Mouse (Mus musculus): ENCODE measurements around the gene Ttc23.
A peak's percentile ranks its signal among the peaks of the same experiment; 100 is the strongest.

Ttc23 gene

GRCm38 (mm10) chr7:67647277-67647676 is at the start of gene Ttc23:
TSS of gene Ttc23 (plus strand) at chr7:67647410.
- no peak for DNase-seq (ENCODE audit: low spot score in 2 of 2)

GRCm38 (mm10) chr7:67598050-67598449 is 49.2 kb upstream of the Ttc23 start:
- no peak for DNase-seq (ENCODE audit: low spot score in 2 of 2)

- no peak for DNase-seq (ENCODE audit: low spot score in 2 of 2)
Observed at GRCm38 (mm10) chr7:67605114-67605513, 42.1 kb upstream of the Ttc23 start.

DNA sequence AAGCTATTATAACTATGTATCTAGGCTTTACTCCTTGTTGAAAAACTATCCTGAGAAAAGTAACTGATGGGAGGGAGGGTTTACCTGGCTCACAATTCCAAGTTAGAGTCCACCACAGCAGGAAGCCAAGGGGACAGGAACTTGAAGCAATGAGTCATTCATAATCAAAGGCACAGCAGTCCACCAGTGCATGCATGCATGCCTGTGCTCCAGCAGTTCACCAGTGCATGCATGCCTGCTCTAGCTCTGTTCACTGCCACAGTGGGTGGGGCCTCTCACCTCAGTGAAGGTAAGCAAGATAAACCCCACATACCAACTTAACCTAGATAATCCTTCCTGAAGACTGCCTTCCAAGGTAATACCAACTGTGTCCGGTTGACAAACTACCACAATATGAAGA is 41.0 kb upstream of the Ttc23 start:
- DNase-seq (ENCODE audit: low spot score in 2 of 2) = no peak

GRCm38 (mm10) chr7:67607669-67608347 is 39.4 kb upstream of the Ttc23 start:
- DNase-seq (ENCODE audit: low spot score in 2 of 2) = no peak

- no peak for DNase-seq (ENCODE audit: low spot score in 2 of 2)
Observed at GRCm38 (mm10) chr7:67608348-67609024, 38.7 kb upstream of the Ttc23 start.

DNA sequence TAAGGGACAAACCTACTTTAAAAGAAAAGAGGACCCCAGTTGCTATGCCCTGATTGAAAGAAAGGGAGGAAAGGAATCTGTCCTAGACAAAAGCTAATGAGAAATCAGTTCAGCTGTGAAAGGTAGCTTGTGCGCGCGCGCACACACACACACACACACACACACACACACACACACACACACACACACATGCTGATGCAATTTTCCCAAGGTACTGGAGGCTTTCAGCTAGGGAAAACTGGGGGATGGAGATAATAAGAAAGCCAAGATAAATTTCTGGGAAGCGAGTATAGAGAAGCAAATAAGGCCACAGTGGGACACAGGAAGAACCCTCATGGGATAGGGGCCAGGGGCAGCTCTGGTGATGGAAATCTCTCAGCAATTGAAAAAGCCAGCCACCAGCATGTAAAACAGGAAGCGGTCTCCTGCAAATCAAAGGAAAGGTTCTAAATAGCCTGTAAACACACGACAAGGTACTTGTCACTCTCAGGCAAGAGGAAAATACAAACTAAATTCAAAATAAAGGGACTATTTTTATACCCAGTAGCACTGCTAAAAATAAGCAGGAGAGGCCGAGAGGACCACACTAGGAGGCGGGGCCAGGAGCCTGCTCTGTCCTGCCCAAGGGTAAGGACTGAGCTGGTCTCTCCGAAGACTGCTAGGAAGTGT is 33.3 kb upstream of the Ttc23 start:
- no peak for DNase-seq (ENCODE audit: low spot score in 2 of 2)

- no peak for DNase-seq (ENCODE audit: low spot score in 2 of 2)
Observed at GRCm38 (mm10) chr7:67614464-67614861, 32.7 kb upstream of the Ttc23 start.

- no peak for DNase-seq (ENCODE audit: low spot score in 2 of 2)
Observed at GRCm38 (mm10) chr7:67616890-67617289, 30.3 kb upstream of the Ttc23 start.

DNA sequence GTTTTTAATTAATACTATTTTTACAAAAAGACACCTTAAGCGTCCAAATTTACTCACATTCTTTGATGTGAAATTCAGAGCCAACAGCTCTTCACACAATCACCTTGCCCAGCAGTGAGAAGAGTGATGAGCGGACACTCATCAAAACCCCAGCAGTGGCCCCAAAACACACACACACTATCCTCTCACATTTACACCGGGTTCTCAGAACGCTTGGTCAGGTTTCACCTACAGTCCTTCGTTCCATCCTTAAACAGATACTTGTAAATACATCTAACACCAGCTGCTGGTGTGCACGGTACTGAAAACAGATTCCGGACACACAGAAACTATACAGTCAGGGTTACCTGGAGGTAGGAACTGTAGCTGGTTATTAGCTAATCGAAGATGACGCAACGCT is 29.6 kb upstream of the Ttc23 start:
- DNase-seq (ENCODE audit: low spot score in 2 of 2) = no peak

GRCm38 (mm10) chr7:67618316-67618715 is 28.9 kb upstream of the Ttc23 start:
- DNase-seq (ENCODE audit: low spot score in 2 of 2) = no peak

- no peak for DNase-seq (ENCODE audit: low spot score in 2 of 2)
Observed at GRCm38 (mm10) chr7:67619836-67620235, 27.4 kb upstream of the Ttc23 start.

GRCm38 (mm10) chr7:67622151-67622550 is 25.1 kb upstream of the Ttc23 start:
- DNase-seq (ENCODE audit: low spot score in 2 of 2) = no peak

DNA sequence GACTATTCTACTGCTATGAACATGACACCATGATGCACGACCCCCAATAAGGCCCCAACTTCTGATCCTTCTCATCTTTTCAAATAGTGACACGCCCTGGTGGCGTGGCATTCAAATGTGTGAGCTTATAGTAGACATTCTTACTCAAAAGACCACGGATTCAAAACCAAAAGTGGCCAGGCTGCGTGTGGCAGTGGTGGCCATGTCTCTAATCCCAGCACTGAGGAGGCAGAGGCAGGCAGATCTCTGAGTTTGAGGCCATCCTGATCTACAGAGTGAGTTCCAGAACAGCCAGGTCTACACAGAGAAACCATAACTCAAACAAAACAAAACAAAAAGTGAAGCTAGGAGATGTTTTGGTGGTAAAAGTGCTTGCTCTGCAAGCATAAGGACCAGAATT is 20.5 kb upstream of the Ttc23 start:
- DNase-seq (ENCODE audit: low spot score in 2 of 2) = no peak

DNA sequence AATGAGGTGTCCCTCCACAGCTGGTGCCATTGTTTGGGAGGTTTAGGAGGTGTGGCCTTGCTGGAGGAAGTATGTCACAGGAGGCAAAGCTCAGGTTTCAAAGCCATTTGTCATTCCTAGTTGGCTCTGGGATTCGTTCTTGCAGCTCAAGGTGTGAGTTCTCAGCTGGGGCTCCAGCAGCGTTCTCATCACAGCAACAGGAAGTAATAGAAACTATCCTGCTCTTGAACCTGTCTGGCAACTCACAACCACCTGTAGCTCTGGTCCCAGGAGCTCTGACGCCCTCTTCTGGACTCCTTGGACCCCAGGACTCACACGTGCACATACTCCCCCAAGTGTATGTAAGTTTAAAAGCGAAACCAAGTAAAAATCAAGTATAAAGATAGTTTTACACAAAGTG is 17.5 kb upstream of the Ttc23 start:
- DNase-seq (ENCODE audit: low spot score in 2 of 2) = no peak

DNA sequence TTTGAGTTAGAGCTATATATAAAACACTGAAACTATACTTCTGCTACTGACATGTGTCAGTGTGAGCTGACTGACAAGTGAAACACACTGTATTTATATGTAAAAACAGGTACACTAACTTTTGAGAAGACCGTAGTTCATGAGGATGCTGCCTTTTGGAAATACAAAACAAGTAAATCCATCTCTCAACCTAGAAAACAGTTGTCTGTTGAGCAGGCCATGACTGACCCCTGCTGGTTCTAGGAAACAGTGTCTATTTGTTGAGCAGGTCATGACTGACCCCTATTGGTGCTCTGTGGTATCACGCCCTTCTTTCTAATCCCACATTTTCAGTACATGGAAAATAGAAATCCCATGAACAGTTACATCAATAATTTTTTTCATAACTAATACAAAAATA is 16.4 kb upstream of the Ttc23 start:
- peak; percentile 31 to 72 for DNase-seq (ENCODE audit: low spot score in 2 of 2)

GRCm38 (mm10) chr7:67632380-67632779 is 14.8 kb upstream of the Ttc23 start:
- DNase-seq (ENCODE audit: low spot score in 2 of 2) = peak; percentile 13 to 54

- DNase-seq (ENCODE audit: low spot score in 2 of 2) = no peak
Observed at GRCm38 (mm10) chr7:67634210-67634609, 13.0 kb upstream of the Ttc23 start.

DNA sequence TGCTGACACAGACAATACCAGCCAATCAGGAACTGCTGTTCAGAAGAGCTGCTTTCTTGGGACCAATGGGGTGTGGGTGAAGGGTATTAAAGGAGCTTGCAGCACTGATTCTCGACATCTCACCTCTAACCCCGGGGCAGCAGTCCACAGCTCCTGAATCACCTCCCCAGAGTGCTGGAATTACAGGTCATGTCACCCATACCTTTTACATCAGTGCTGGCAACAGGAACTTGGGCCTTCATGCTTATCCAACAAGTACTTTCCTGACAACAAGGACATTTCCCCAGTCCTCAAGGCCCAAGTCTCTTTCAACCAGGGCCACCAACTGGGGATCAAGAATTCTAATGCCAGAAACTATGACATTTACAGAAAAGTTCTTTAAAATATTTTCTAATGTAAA is 11.0 kb upstream of the Ttc23 start:
- DNase-seq (ENCODE audit: low spot score in 2 of 2) = no peak

- no peak for DNase-seq (ENCODE audit: low spot score in 2 of 2)
Observed at GRCm38 (mm10) chr7:67639006-67639405, 8.2 kb upstream of the Ttc23 start.

DNA sequence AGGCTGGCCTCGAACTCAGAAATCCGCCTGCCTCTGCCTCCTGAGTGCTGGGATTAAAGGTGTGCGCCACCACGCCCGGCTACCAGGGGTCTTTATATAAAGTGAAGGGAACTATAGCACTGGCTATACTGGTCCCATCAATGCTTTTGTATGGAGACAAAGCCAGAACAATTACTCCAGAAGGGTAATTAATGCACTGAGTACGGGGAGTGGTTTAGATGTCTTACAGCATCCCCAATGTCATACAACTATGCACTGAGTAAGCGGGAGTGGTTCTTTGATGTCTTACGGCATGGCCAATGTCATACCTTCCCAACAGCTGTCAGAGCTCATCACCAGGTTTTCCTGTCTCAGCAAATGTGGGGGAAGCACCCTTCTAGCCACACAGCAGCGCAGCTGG is 4.3 kb upstream of the Ttc23 start:
- DNase-seq (ENCODE audit: low spot score in 2 of 2) = no peak

DNA sequence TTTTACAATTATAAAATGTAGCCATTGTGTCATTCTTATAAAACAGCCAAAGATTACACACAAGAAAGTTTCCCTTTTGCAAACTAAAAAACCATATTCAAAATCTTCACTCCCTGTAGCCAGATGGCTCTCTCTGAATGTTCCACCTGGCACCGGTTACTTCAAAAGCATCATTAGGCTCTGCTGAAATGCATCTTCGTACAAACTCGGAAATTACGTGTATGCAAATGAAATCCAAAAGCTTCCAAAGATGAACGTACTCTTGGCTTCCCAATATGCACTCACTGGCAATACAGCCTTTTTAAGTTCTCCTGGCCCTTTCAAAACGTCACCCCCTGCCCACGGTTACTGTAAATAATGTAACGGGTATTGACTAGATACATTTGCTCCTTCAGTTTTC is 2.9 kb upstream of the Ttc23 start:
- DNase-seq (ENCODE audit: low spot score in 2 of 2) = no peak
